Mouse (Mus musculus) lung, postnatal 14 days (tissue): ENCODE measurements around the gene Slc22a26.
"Not testable (repeated sequence)": the region's sequence is repeated elsewhere in the genome, so short reads cannot be mapped to it uniquely, and the experiment has no call there.

Experiments used
- DNase-seq: peaks from one replicate; pipeline ENCODE4 v3.0.0; 2021

Slc22a26 gene

GRCm38 (mm10) chr19:7802571-7802970 is at the start of gene Slc22a26:
Gene Slc22a26, minus strand, starts transcription at chr19:7802667.
- DNase-seq, result no peak

- DNase-seq, result no peak
Observed at GRCm38 (mm10) chr19:7829851-7830250, 27.4 kb upstream of the Slc22a26 start.

DNA sequence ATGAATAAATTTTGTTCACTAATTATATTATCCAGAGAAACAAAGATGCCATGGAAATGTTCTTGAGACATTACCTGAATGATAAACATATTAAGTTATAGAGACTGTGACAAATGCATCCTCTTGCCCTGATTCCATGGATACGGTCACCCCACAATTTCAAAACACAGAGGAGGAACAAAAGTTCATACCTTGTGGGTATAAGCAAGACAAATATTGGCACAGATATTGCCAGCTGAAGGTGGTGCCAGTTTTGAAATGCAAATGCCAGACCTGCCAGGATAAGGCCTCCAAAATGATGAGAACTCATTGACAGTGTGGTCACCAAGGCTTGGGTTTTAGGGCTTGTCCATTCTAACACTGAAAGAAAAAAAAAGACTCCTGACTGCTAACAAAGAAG is 11.9 kb downstream of the Slc22a26 start:
- no peak for DNase-seq

DNA sequence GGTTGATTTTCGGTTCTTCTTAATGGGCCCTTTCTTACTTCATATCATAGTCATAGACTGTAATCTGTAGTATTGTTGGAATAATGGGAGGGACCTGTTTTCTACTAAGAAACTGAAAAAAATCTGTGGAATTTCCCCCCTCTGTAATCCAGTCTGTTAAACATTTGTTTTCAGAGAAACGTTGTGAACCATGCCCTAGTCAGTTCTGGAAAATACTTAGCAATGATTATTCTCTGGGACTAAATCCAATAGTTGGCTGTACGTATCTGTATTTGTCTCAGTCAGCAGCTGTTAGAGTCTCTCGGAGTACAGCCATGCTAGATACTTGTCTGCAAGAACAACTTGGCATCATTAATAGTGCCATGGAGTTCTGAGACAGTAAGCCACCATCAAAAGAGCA is 27.2 kb downstream of the Slc22a26 start:
- DNase-seq, result no peak

DNA sequence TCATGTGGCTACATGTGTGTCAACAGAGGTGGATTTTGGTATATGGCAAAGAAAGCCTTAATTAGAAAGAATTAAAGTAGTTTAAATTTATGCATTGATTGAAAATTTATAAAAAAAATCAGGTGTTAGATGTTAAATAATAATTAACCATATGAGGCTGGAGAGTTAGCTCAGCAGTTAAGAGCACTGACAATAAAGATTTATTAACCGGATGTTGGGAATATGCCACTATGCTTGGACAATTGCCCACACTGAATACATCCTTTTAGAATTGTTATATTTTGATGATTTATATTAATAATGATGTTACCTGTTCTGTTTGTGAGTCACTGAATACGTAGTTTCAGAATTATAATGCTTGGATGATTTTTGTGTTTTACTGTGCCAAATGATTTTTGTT is 36.3 kb downstream of the Slc22a26 start:
- DNase-seq, result no peak

DNA sequence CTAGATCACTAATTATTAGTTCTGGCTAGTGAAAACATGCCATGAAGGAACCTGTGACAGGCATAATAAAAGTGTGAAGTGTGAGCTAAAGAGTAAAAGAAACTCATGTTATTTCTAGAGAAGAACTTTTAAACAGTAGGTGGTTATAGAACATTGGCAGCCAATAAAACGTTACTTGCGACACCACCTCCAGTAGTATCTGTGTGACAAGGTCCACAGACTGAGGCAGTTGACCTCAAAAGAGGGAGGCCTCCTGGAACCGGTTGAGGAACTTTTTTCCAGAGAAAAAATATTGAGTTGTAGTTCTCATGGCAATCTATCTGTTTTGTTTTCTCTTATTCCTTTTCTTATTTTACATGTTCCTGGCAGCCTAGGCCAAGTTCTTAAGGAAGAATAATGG is 36.9 kb downstream of the Slc22a26 start:
- no peak for DNase-seq

GRCm38 (mm10) chr19:7753371-7753770 is 49.1 kb downstream of the Slc22a26 start:
- DNase-seq, result not testable (repeated sequence)
